Mouse (Mus musculus): ENCODE measurements around the gene Dnah8. TPM values are rescaled to one million over a fixed set of nuclear protein-coding genes. Genes with fewer than 3 reads are reported as not detected.
"Not testable (repeated sequence)": the region's sequence is repeated elsewhere in the genome, so short reads cannot be mapped to it uniquely, and the experiment has no call there.

Dnah8 gene
- total and polyA plus RNA-seq, 2 experiments from 2014 or later: 2.1 to 4.9 TPM

- Histone ChIP-seq H3K36me3 (ENCODE audit: insufficient read depth, low read length) (no peaks in the 10 kb centered on the region), H3K9me3 (ENCODE audit: low read length) (no peaks in the 10 kb centered on the region), H3K27me3 (ENCODE audit: insufficient read depth, low read length) (no peaks in the 10 kb centered on the region), H3K4me3 (ENCODE audit: low read length) (no peak overlapping the region), H3K4me1 (ENCODE audit: insufficient read depth, low read length) (no peaks in the 10 kb centered on the region), H3K9ac (replicated peaks; ENCODE audit: low read length) (no peak overlapping the region), H3K27ac (no peak overlapping the region), H3K4me2 (ENCODE audit: low read depth, low read length) (no peak overlapping the region)
- TF ChIP-seq CTCF (IDR thresholded peaks at IDR 0.05; ENCODE audit: low read depth): no peak
- DNase-seq (ENCODE audit: low spot score) (no peak), ATAC-seq (no peak)
- 82% methylated on average over 3 of the region's 3 CpGs for WGBS
Measured at GRCm38 (mm10) chr17:30623200-30623599, 954 bp upstream of the Dnah8 start.

GRCm38 (mm10) chr17:30626719-30627118 is 2.6 kb downstream of the Dnah8 start, which contains the start of gene Glo1:
Glo1 (minus strand) TSS chr17:30626871.
- not testable (repeated sequence) for DNase-seq (ENCODE audit: low spot score); H3K36me3 ChIP-seq (ENCODE audit: insufficient read depth, low read length); H3K4me3 ChIP-seq (ENCODE audit: low read length); H3K4me2 ChIP-seq (ENCODE audit: low read depth, low read length); H3K9ac ChIP-seq (replicated peaks; ENCODE audit: low read length); H3K4me1 ChIP-seq (ENCODE audit: insufficient read depth, low read length); H3K27ac ChIP-seq; H3K9me3 ChIP-seq (ENCODE audit: low read length); H3K27me3 ChIP-seq (ENCODE audit: insufficient read depth, low read length); ATAC-seq
- WGBS: no CpG with 5 or more reads among the region's 20 CpGs

- 20% methylated on average over 17 of the region's 17 CpGs for WGBS
- TF ChIP-seq CTCF (IDR thresholded peaks at IDR 0.05; ENCODE audit: low read depth): no peak
- no peak overlapping the region for H3K9ac ChIP-seq (replicated peaks; ENCODE audit: low read length)
- no peaks in the 10 kb centered on the region for H3K27me3 ChIP-seq (ENCODE audit: insufficient read depth, low read length)
- ATAC-seq: no peak
- 0 out of 2 replicates have a peak overlapping the region, but pooled peaks have one; percentile 2 for H3K4me3 ChIP-seq (ENCODE audit: low read length)
- 0 out of 2 replicates have a peak overlapping the region, but pooled peaks have one; percentile 10 for H3K4me2 ChIP-seq (ENCODE audit: low read depth, low read length)
- no peaks in the 10 kb centered on the region for H3K4me1 ChIP-seq (ENCODE audit: insufficient read depth, low read length)
- H3K27ac ChIP-seq: no peak overlapping the region
- peak; percentile 28 for DNase-seq (ENCODE audit: low spot score)
- no peaks in the 10 kb centered on the region for H3K36me3 ChIP-seq (ENCODE audit: insufficient read depth, low read length)
- no peaks in the 10 kb centered on the region for H3K9me3 ChIP-seq (ENCODE audit: low read length)
Measured at GRCm38 (mm10) chr17:30635367-30635766, 11.2 kb downstream of the Dnah8 start.

GRCm38 (mm10) chr17:30637714-30638113 is 13.6 kb downstream of the Dnah8 start:
- Histone ChIP-seq H3K4me3 (ENCODE audit: low read length) (no peak overlapping the region), H3K4me1 (ENCODE audit: insufficient read depth, low read length) (no peaks in the 10 kb centered on the region), H3K4me2 (ENCODE audit: low read depth, low read length) (no peak overlapping the region), H3K27me3 (ENCODE audit: insufficient read depth, low read length) (no peaks in the 10 kb centered on the region), H3K27ac (no peak overlapping the region), H3K9me3 (ENCODE audit: low read length) (no peaks in the 10 kb centered on the region), H3K9ac (replicated peaks; ENCODE audit: low read length) (no peak overlapping the region), H3K36me3 (ENCODE audit: insufficient read depth, low read length) (no peaks in the 10 kb centered on the region)
- DNase-seq (ENCODE audit: low spot score) (no peak), ATAC-seq (no peak)
- WGBS: 56% methylated on average over 1 of the region's 1 CpGs
- TF ChIP-seq CTCF (IDR thresholded peaks at IDR 0.05; ENCODE audit: low read depth): no peak

GRCm38 (mm10) chr17:30638996-30639395 is 14.8 kb downstream of the Dnah8 start:
- Histone ChIP-seq H3K27ac (no peak overlapping the region), H3K4me3 (ENCODE audit: low read length) (no peak overlapping the region), H3K9ac (replicated peaks; ENCODE audit: low read length) (no peak overlapping the region), H3K4me2 (ENCODE audit: low read depth, low read length) (no peak overlapping the region), H3K36me3 (ENCODE audit: insufficient read depth, low read length) (no peaks in the 10 kb centered on the region), H3K27me3 (ENCODE audit: insufficient read depth, low read length) (no peaks in the 10 kb centered on the region), H3K4me1 (ENCODE audit: insufficient read depth, low read length) (no peaks in the 10 kb centered on the region), H3K9me3 (ENCODE audit: low read length) (no peaks in the 10 kb centered on the region)
- 61% methylated on average over 2 of the region's 2 CpGs for WGBS
- ATAC-seq (no peak), DNase-seq (ENCODE audit: low spot score) (no peak)
- no peak for TF ChIP-seq CTCF (IDR thresholded peaks at IDR 0.05; ENCODE audit: low read depth)

GRCm38 (mm10) chr17:30640896-30641295 is 16.7 kb downstream of the Dnah8 start:
- no peaks in the 10 kb centered on the region for H3K27me3 ChIP-seq (ENCODE audit: insufficient read depth, low read length)
- no peak for TF ChIP-seq CTCF (IDR thresholded peaks at IDR 0.05; ENCODE audit: low read depth)
- no peak overlapping the region for H3K4me3 ChIP-seq (ENCODE audit: low read length)
- ATAC-seq (no peak), DNase-seq (ENCODE audit: low spot score) (no peak)
- 90% methylated on average over 5 of the region's 5 CpGs for WGBS
- H3K27ac ChIP-seq: no peak overlapping the region
- H3K4me2 ChIP-seq (ENCODE audit: low read depth, low read length): no peak overlapping the region
- no peaks in the 10 kb centered on the region for H3K36me3 ChIP-seq (ENCODE audit: insufficient read depth, low read length)
- no peak overlapping the region for H3K9ac ChIP-seq (replicated peaks; ENCODE audit: low read length)
- H3K9me3 ChIP-seq (ENCODE audit: low read length): no peaks in the 10 kb centered on the region
- H3K4me1 ChIP-seq (ENCODE audit: insufficient read depth, low read length): no peaks in the 10 kb centered on the region

- Histone ChIP-seq H3K9me3 (ENCODE audit: low read length) (no peaks in the 10 kb centered on the region), H3K9ac (replicated peaks; ENCODE audit: low read length) (no peak overlapping the region), H3K27me3 (ENCODE audit: insufficient read depth, low read length) (no peaks in the 10 kb centered on the region), H3K27ac (no peak overlapping the region), H3K4me3 (ENCODE audit: low read length) (no peak overlapping the region), H3K36me3 (ENCODE audit: insufficient read depth, low read length) (no peaks in the 10 kb centered on the region), H3K4me1 (ENCODE audit: insufficient read depth, low read length) (no peaks in the 10 kb centered on the region), H3K4me2 (ENCODE audit: low read depth, low read length) (no peak overlapping the region)
- TF ChIP-seq CTCF (IDR thresholded peaks at IDR 0.05; ENCODE audit: low read depth): peak; percentile 33; the same call in 1 of the 2 replicates
- 95% methylated on average over 3 of the region's 3 CpGs for WGBS
- no peak for DNase-seq (ENCODE audit: low spot score)
- no peak for ATAC-seq
Measured at GRCm38 (mm10) chr17:30648770-30649169, 24.6 kb downstream of the Dnah8 start.
